Mouse (Mus musculus): Measurements from ENCODE around the gene Klk13. TPM values are rescaled to one million over a fixed set of nuclear protein-coding genes. Genes with fewer than 3 reads are reported as not detected.

The Klk13 gene
- polyA plus RNA-seq, 1 experiment from 2014 or later = 3.0 TPM

GRCm38 (mm10) chr7:43752806-43753205, 40.4 kb downstream of the Klk13 start:
- ATAC-seq (ENCODE audit: low read depth) (no peak), DNase-seq (ENCODE audit: low spot score) (no peak)
- Histone ChIP-seq H3K4me1 (ENCODE audit: control insufficient read depth, insufficient read depth, low read length) (no peaks in the 10 kb centered on the region), H3K9me3 (ENCODE audit: control insufficient read depth, low read length) (no peaks in the 10 kb centered on the region), H3K27me3 (replicated peaks; ENCODE audit: control insufficient read depth, insufficient read depth, low read length) (no peaks in the 10 kb centered on the region), H3K36me3 (ENCODE audit: control insufficient read depth, insufficient read depth, low read length) (no peaks in the 10 kb centered on the region), H3K27ac (replicated peaks; ENCODE audit: low read depth, low read length) (no peak overlapping the region), H3K4me3 (ENCODE audit: low read depth, low read length) (no peak overlapping the region), H3K4me2 (ENCODE audit: low read depth, low read length) (no peak overlapping the region), H3K9ac (ENCODE audit: low read depth, low read length) (no peak overlapping the region)
- WGBS = 70% methylated on average over 2 of the region's 2 CpGs

GRCm38 (mm10) chr7:43766484-43766883, 54.1 kb downstream of the Klk13 start:
- Histone ChIP-seq H3K36me3 (ENCODE audit: control insufficient read depth, insufficient read depth, low read length) (no peaks in the 10 kb centered on the region), H3K27ac (replicated peaks; ENCODE audit: low read depth, low read length) (no peak overlapping the region), H3K4me1 (ENCODE audit: control insufficient read depth, insufficient read depth, low read length) (no peaks in the 10 kb centered on the region), H3K4me2 (ENCODE audit: low read depth, low read length) (no peak overlapping the region), H3K27me3 (replicated peaks; ENCODE audit: control insufficient read depth, insufficient read depth, low read length) (no peaks in the 10 kb centered on the region), H3K9me3 (ENCODE audit: control insufficient read depth, low read length) (no peaks in the 10 kb centered on the region), H3K9ac (ENCODE audit: low read depth, low read length) (no peak overlapping the region), H3K4me3 (ENCODE audit: low read depth, low read length) (no peak overlapping the region)
- ATAC-seq (ENCODE audit: low read depth) (no peak), DNase-seq (ENCODE audit: low spot score) (no peak)
- 51% methylated on average over 8 of the region's 8 CpGs for WGBS

- H3K4me1 ChIP-seq (ENCODE audit: control insufficient read depth, insufficient read depth, low read length) = no peaks in the 10 kb centered on the region
- H3K9ac ChIP-seq (ENCODE audit: low read depth, low read length) = no peak within 1 kb of the TSS
- H3K27ac ChIP-seq (replicated peaks; ENCODE audit: low read depth, low read length) = no peak within 1 kb of the TSS
Observed at GRCm38 (mm10) chr7:43768597-43768996, 56.2 kb downstream of the Klk13 start, which contains the start of gene Klk12. Gene Klk12, plus strand, starts transcription at chr7:43768897.

GRCm38 (mm10) chr7:43769636-43770035, 57.3 kb downstream of the Klk13 start:
- Histone ChIP-seq H3K36me3 (ENCODE audit: control insufficient read depth, insufficient read depth, low read length) (no peaks in the 10 kb centered on the region), H3K27ac (replicated peaks; ENCODE audit: low read depth, low read length) (no peak overlapping the region), H3K4me2 (ENCODE audit: low read depth, low read length) (no peak overlapping the region), H3K9ac (ENCODE audit: low read depth, low read length) (no peak overlapping the region), H3K4me3 (ENCODE audit: low read depth, low read length) (no peak overlapping the region), H3K27me3 (replicated peaks; ENCODE audit: control insufficient read depth, insufficient read depth, low read length) (no peaks in the 10 kb centered on the region), H3K4me1 (ENCODE audit: control insufficient read depth, insufficient read depth, low read length) (0 out of 2 replicates have a peak, but pooled peaks cover under 1% of the 10 kb centered on the region), H3K9me3 (ENCODE audit: control insufficient read depth, low read length) (no peaks in the 10 kb centered on the region)
- ATAC-seq (ENCODE audit: low read depth) = no peak
- no peak for DNase-seq (ENCODE audit: low spot score)
- WGBS = 88% methylated on average over 8 of the region's 8 CpGs

More at GRCm38 (mm10) chr7:43768597-43768996, 56.2 kb downstream of the Klk13 start, which contains the start of gene Klk12:
- Histone ChIP-seq H3K27me3 (replicated peaks; ENCODE audit: control insufficient read depth, insufficient read depth, low read length) (no peaks in the 10 kb centered on the region), H3K36me3 (ENCODE audit: control insufficient read depth, insufficient read depth, low read length) (no peaks in the 10 kb centered on the region), H3K9me3 (ENCODE audit: control insufficient read depth, low read length) (no peaks in the 10 kb centered on the region), H3K4me3 (ENCODE audit: low read depth, low read length) (no peak within 1 kb of the TSS), H3K4me2 (ENCODE audit: low read depth, low read length) (no peak within 1 kb of the TSS)
- DNase-seq (ENCODE audit: low spot score) (no peak), ATAC-seq (ENCODE audit: low read depth) (peak; percentile 12; the same call in 1 of the 2 replicates)
- 74% methylated on average over 4 of the region's 4 CpGs for WGBS

- DNase-seq (ENCODE audit: low spot score) (no peak), ATAC-seq (ENCODE audit: low read depth) (no peak)
- Histone ChIP-seq H3K4me2 (ENCODE audit: low read depth, low read length) (no peak overlapping the region), H3K27me3 (replicated peaks; ENCODE audit: control insufficient read depth, insufficient read depth, low read length) (no peaks in the 10 kb centered on the region), H3K4me1 (ENCODE audit: control insufficient read depth, insufficient read depth, low read length) (0 out of 2 replicates have a peak, but pooled peaks cover 2% of the 10 kb centered on the region), H3K36me3 (ENCODE audit: control insufficient read depth, insufficient read depth, low read length) (no peaks in the 10 kb centered on the region), H3K4me3 (ENCODE audit: low read depth, low read length) (no peak overlapping the region), H3K27ac (replicated peaks; ENCODE audit: low read depth, low read length) (no peak overlapping the region), H3K9me3 (ENCODE audit: control insufficient read depth, low read length) (no peaks in the 10 kb centered on the region), H3K9ac (ENCODE audit: low read depth, low read length) (no peak overlapping the region)
- WGBS = 96% methylated on average over 10 of the region's 10 CpGs
Observed at GRCm38 (mm10) chr7:43770701-43771100, 58.3 kb downstream of the Klk13 start.

DNA sequence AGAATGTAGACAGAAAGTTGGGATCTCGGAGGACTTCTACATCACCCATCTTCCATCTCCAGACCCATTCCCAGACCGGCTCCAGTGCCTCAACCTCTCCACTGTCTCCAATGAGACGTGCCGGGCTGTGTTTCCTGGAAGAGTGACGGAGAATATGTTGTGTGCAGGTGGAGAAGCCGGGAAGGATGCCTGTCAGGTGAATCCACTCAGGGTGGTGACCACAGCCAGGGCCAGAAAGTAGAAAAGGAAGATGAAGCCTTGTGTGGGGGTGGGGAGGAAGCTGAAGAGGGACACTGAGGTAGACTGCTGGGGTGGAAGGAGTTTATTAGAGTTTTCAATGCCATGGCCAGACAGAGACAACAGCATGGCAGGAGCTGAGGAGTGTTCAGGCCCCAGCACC, 59.5 kb downstream of the Klk13 start:
- no peaks in the 10 kb centered on the region for H3K27me3 ChIP-seq (replicated peaks; ENCODE audit: control insufficient read depth, insufficient read depth, low read length)
- H3K36me3 ChIP-seq (ENCODE audit: control insufficient read depth, insufficient read depth, low read length) = no peaks in the 10 kb centered on the region
- H3K4me3 ChIP-seq (ENCODE audit: low read depth, low read length) = no peak overlapping the region
- no peak overlapping the region for H3K27ac ChIP-seq (replicated peaks; ENCODE audit: low read depth, low read length)
- DNase-seq (ENCODE audit: low spot score) = no peak
- 93% methylated on average over 6 of the region's 6 CpGs for WGBS
- no peak overlapping the region for H3K4me2 ChIP-seq (ENCODE audit: low read depth, low read length)
- no peak overlapping the region for H3K9ac ChIP-seq (ENCODE audit: low read depth, low read length)
- H3K9me3 ChIP-seq (ENCODE audit: control insufficient read depth, low read length) = no peaks in the 10 kb centered on the region
- no peak for ATAC-seq (ENCODE audit: low read depth)
- H3K4me1 ChIP-seq (ENCODE audit: control insufficient read depth, insufficient read depth, low read length) = 0 out of 2 replicates have a peak, but pooled peaks cover 2% of the 10 kb centered on the region

GRCm38 (mm10) chr7:43772901-43773300, 60.5 kb downstream of the Klk13 start:
- DNase-seq (ENCODE audit: low spot score) = no peak
- no peaks in the 10 kb centered on the region for H3K9me3 ChIP-seq (ENCODE audit: control insufficient read depth, low read length)
- 76% methylated on average over 3 of the region's 3 CpGs for WGBS

GRCm38 (mm10) chr7:43774364-43774763, 62.0 kb downstream of the Klk13 start, which contains the start of gene Klk11:
Gene Klk11, plus strand, starts transcription at chr7:43774604.
- Histone ChIP-seq H3K9ac (ENCODE audit: low read depth, low read length) (no peak within 1 kb of the TSS; the same call in 1 of the 2 replicates), H3K36me3 (ENCODE audit: control insufficient read depth, insufficient read depth, low read length) (no peaks in the 10 kb centered on the region), H3K4me2 (ENCODE audit: low read depth, low read length) (no peak within 1 kb of the TSS), H3K4me3 (ENCODE audit: low read depth, low read length) (no peak within 1 kb of the TSS), H3K9me3 (ENCODE audit: control insufficient read depth, low read length) (no peaks in the 10 kb centered on the region), H3K4me1 (ENCODE audit: control insufficient read depth, insufficient read depth, low read length) (0 out of 2 replicates have a peak, but pooled peaks cover 2% of the 10 kb centered on the region), H3K27ac (replicated peaks; ENCODE audit: low read depth, low read length) (peak within 1 kb of the TSS; percentile 65; the same call in 1 of the 2 replicates), H3K27me3 (replicated peaks; ENCODE audit: control insufficient read depth, insufficient read depth, low read length) (no peaks in the 10 kb centered on the region)
- no peak for ATAC-seq (ENCODE audit: low read depth)
- 86% methylated on average over 5 of the region's 5 CpGs for WGBS
- no peak for DNase-seq (ENCODE audit: low spot score)

More at GRCm38 (mm10) chr7:43772901-43773300, 60.5 kb downstream of the Klk13 start:
- Histone ChIP-seq H3K4me3 (ENCODE audit: low read depth, low read length) (no peak overlapping the region), H3K27me3 (replicated peaks; ENCODE audit: control insufficient read depth, insufficient read depth, low read length) (no peaks in the 10 kb centered on the region), H3K4me2 (ENCODE audit: low read depth, low read length) (no peak overlapping the region), H3K36me3 (ENCODE audit: control insufficient read depth, insufficient read depth, low read length) (no peaks in the 10 kb centered on the region), H3K4me1 (ENCODE audit: control insufficient read depth, insufficient read depth, low read length) (0 out of 2 replicates have a peak, but pooled peaks cover 2% of the 10 kb centered on the region), H3K27ac (replicated peaks; ENCODE audit: low read depth, low read length) (no peak overlapping the region), H3K9ac (ENCODE audit: low read depth, low read length) (no peak overlapping the region)
- no peak for ATAC-seq (ENCODE audit: low read depth)

GRCm38 (mm10) chr7:43774802-43775201, 62.4 kb downstream of the Klk13 start:
- ATAC-seq (ENCODE audit: low read depth) = peak; percentile 62
- H3K4me3 ChIP-seq (ENCODE audit: low read depth, low read length) = no peak overlapping the region
- 39% methylated on average over 5 of the region's 6 CpGs for WGBS
- 0 out of 2 replicates have a peak, but pooled peaks cover 2% of the 10 kb centered on the region for H3K4me1 ChIP-seq (ENCODE audit: control insufficient read depth, insufficient read depth, low read length)
- no peak for DNase-seq (ENCODE audit: low spot score)
- H3K9me3 ChIP-seq (ENCODE audit: control insufficient read depth, low read length) = no peaks in the 10 kb centered on the region
- no peaks in the 10 kb centered on the region for H3K36me3 ChIP-seq (ENCODE audit: control insufficient read depth, insufficient read depth, low read length)
- no peaks in the 10 kb centered on the region for H3K27me3 ChIP-seq (replicated peaks; ENCODE audit: control insufficient read depth, insufficient read depth, low read length)
- no peak overlapping the region for H3K4me2 ChIP-seq (ENCODE audit: low read depth, low read length)
- no peak overlapping the region; the same call in 1 of the 2 replicates for H3K9ac ChIP-seq (ENCODE audit: low read depth, low read length)
- H3K27ac ChIP-seq (replicated peaks; ENCODE audit: low read depth, low read length) = peak overlapping the region; percentile 65; the same call in 1 of the 2 replicates
